Mouse (Mus musculus) hematopoietic stem cell, adult 5-6 weeks (primary cell): Measurements from ENCODE around the gene Veph1. TPM values are rescaled to one million over a fixed set of nuclear protein-coding genes. Genes with fewer than 3 reads are reported as not detected.
A peak's percentile ranks its signal among the peaks of the same experiment; 100 is the strongest.

Experiments used
- ATAC-seq, 2 experiments: fragments of 125-278 bp in 1 of 2; replicated peaks in 1 of 2; 2 replicates each; pipeline ENCODE4 v1.8.0; 2016 to 2017; ENCODE audit warnings: inconsistent platforms in 2 of 2, mild to moderate bottlenecking in 2 of 2, moderate number of reproducible peaks in 2 of 2, low read depth in 1 of 2, moderate TSS enrichment in 1 of 2; ENCODE audit not compliant: low FRiP score in 2 of 2, poor library complexity in 2 of 2, severe bottlenecking in 2 of 2, insufficient read depth in 1 of 2, low TSS enrichment in 1 of 2
- total RNA-seq: library from RNA; stranded (forward); fragments of 172-1452, 232-1000 nt; gene quantifications from 2 replicates; pipeline ENCODE4 v1.2.3, GENCODE M21; 2017

The Veph1 gene
- total RNA-seq, 1 experiment from 2014 or later: 0.25 TPM

DNA sequence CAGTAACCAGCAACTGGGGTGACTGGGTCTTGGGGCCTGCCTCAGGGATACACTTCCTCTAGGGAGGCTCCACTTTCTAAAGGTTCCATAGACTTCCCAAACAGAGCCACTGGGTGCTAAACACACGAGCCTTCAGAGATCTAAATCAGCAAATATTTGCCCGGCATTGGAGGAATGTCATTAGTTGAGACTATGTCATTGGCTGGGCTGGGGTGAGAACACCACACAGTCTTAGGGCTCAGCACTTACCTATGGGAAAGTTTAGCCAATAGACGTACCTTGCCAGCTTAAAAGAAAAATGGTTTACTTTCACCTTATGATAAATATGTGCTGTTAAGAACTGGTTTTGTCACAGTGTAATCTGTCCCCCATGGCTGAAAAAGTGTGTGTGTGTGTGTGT lies 132.1 kb downstream of the Veph1 start:
- no peak for ATAC-seq

DNA sequence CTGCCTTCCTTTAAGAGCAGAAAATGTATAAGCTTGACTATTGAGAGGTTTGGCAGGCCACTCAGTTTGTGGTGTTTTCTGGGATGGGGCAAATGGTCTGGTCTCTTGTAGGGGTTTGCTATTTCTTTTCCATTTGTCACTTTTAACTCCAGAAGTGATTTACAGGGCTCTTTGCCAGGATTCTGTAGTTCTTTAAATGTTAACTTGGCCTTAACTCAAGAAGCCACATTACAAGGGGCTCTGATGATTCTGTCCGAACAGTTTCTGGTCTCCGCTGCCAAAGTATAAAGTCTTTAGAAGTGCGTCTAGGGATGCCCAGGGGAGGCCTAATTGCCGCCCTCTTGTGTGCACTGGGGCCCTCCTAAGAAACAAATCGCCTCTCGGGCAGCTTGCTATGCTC lies 134.0 kb downstream of the Veph1 start:
- no peak for ATAC-seq

DNA sequence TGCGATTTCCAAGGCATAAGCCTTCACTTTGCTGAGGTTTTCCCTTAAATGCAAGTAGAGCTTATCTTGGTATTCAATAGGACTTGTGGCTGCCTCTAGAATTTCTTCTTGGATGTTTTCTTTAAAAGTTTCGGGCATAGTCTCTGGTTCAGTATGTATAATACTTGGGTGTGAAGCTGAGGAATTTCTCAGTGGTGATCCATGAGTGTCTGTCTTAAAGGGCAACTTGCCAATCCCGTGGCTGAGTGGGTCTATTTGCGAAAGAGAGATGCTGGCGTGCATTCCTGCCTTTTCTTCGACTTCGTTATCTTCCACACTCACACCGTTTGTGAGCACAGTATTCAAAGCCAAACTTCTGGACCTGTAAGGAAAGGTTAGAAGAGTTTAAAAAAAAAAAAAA lies 138.7 kb downstream of the Veph1 start:
- ATAC-seq: no peak

DNA sequence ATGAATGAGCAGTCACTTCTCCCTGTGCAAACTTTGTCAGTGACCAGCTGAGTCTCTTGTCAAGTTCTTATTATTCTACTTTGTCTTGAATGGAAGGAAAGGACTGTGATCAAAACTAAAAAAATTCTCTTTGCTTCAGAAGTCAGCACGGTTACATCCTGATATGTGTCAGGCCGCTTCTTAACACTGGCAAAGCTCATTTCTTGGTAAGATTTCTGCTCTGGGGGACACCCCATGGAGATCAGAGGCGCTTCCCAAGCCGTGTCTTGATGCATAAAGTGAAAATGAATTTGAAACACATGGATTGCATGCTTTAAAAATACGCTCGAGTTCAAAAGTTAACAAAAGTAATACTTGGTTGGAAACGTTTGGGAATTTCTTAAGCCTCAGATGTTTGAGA lies 159.0 kb downstream of the Veph1 start:
- ATAC-seq: no peak

DNA sequence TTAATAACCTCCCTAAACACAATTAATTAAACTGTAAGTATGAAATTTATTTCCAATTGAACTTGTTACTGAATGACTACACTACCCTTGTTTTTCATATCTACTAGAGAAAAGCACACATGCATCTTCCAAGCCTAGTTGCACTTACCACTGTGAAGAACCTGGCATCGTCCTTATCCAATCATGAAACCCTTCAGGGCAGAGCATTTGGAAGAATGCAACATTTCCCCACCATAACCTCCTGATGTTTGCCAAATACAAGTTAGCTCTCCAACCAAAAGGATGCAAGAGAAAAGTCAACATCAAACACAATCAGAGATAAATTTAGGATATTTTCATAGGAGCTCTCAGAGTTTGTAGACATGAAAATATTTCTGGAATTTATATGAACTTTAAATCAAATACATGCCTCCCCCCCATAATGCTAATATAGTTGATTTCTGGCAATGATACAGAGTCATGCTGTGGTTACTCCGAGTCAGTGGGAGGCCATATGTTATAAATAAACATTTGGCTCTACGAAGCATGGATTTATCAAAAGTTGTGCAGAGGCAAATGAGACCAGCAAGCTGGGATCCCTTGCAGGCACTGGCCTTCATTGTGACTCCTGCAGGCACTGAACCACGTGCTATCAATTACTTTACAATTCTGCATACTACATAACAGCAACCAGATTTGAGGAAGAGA lies 165.2 kb downstream of the Veph1 start:
- no peak for ATAC-seq

DNA sequence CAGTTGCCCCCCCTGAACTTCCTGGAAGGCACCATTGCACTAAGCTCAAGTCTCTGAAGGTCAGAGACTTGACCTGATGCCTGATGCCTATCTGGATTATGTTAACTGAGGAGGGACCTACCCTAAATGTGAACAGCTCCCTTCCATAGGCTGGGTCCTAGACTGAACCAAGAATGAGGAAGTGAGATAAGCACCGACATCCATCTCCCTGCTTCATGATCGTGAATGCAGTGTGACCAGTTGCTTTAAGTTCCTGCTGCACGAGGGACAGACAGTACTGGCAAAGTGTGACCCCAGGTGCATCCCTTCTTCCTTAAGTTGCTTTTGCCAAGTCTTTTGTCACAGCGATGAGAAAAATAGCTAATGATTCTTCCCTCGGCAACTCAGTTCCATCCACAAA lies 166.9 kb downstream of the Veph1 start:
- ATAC-seq: peak; percentile 84 to 85

DNA sequence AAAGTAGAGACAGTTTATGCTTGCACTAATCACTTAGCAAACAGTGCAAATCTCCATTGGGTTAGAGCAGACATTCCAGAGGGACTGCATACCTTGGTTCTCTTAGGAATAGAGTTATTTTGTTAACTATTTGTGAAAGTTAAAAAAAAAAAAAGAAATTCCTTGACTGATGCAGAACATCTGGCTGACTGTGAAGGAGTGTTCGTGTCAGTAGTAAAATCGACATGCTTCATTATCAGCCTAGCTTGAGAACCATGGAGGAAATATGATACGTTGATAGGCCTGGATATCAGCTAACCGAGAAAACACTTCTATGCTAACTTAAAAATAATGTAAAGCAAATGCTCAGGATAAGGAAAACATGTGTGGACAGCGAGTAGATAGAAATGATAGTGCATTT lies 191.1 kb downstream of the Veph1 start:
- no peak for ATAC-seq

DNA sequence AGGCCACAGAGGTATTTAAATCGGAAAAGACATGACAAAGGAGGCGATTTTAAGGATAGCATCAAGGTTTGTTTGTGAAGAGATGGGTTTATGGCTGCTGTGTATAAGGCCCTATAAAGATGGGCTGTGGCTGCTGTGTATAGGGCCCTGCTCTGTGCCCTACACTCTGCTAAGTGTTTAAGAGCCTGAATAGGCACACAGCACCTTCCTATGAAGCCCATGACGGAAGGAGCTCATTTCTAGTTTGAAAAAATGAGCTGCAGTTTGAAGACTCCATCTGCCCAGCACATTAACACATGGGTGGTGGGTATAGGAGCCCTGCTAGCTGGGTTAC lies 194.1 kb downstream of the Veph1 start:
- no peak for ATAC-seq

DNA sequence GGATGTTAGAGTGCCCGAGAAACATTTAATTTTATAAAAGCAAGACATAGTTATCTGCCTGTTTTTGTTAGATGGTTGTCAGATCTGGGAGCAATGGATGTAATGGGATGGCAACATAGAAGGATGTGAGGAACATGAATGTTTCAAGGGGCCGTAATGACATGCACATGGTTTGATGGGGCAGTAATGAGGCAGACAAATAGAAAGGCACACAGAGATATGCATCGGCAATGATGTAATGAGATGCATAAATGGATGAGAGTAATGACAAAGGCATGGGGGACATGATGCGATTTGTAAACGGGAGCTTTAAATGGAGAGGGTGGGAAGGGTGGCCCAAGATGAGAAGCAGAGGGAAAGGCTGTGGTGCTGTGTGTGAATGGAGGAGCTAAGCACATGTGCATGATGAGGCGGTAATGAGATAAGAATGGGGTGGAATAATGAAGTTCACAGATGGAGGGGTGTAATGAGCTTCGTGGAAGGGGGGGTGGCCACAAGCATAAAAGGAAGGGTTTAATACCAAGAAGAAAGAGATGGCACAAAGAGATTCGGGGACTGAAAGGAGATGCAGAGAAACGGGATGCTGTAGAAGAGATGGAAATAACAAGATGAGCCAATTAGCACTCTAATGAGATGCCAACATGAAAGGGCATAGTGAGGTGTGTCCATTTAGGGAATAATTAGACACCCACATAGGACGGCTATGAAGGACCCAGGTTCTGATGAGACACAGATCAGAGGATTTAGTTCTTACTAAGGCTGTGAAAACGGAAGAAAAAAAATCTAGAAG lies 194.6 kb downstream of the Veph1 start:
- no peak for ATAC-seq

DNA sequence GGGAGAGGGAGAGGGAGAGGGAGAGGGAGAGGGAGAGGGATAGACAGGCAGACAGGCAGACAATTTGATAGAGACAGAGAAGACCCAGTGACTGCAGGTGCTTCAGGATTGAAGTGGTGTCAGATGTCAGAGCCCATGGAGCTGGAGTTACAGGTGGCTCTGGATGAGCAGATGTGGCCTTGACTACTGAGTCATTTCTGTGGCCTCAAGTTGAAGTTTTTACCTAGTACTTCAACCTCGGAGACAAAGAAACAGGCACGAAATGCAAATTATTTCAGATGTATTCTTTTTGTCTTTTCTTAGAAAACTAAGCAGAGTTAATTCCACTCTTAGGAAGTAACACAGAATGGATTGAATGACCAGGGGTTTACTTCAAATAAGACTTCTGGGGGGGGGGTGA lies 195.6 kb downstream of the Veph1 start:
- no peak for ATAC-seq

DNA sequence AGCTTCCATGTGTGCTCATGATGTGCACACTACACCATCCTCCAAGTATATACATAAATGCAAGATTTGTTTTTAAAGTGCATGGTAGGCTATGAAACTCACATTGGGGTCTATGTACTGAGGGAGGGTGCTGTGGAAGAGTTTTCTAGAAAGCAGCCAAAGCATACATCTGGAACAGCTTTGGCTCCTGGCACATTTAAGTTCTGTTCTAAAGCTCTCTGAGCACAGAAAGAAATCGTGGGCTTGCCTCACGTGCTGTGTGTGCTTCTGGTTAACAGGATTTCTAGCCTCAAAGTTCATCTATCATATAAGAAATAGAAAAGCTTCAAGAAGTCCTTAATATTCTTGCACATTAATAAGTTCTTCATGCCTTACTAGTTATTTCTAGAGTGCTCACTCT lies 204.9 kb downstream of the Veph1 start:
- no peak for ATAC-seq

DNA sequence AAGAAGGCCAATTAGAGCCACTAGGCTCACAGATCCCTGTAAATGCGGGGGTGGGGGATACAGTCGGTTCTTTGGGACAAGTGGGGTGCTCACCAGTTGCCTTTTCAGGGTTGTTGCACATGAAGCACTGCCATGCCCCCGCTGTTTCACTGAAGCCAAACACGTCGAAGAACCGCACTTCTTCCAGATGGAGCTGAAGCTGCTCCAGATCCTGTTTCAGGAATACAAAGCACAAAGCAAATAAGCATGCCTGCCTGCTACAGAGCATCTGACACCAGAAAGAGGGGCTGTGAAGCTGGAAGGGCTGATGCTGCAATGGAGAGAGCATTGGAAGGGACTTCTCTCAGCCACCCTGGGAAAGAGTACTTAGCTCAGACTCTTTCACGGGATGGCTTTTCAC lies 209.0 kb downstream of the Veph1 start:
- no peak for ATAC-seq

DNA sequence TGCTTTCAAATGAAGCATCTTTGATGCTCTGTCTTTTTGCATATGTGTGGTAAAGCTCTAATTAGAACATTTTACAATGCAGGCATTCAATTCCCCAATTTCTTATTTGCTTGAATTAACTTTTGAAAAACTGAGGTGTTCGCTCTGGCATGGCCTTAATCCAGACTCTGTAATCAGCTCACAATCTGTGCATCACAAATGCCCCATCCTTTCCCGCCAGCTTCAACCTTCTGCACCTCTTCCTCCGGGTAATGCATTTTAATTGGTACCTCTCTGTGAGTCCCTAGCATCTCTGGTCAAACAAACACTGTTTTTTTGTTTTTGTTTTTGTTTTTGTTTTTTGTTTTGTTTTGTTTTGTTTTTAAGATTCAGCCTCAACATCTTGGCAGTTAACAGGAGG lies 212.8 kb downstream of the Veph1 start:
- ATAC-seq: no peak

DNA sequence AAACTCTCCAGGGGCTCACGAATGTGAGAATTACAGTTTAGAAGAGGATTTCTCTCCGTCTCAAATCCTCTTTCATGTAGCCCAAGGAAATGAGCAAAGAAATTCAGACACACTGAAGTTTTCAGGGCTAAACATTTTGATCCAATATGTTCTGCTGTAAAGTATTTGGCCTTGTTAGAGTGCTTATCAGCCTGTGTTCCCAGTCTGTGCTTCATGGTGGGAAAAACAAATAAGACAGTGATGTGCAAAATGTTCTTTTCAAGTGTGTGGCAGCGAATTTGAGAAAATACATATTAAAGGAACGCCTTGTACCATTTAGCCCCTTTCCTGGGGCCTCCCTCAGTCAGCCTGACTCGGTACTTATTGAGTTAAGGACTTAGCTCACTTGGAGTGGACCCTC lies 213.2 kb downstream of the Veph1 start:
- ATAC-seq: no peak

DNA sequence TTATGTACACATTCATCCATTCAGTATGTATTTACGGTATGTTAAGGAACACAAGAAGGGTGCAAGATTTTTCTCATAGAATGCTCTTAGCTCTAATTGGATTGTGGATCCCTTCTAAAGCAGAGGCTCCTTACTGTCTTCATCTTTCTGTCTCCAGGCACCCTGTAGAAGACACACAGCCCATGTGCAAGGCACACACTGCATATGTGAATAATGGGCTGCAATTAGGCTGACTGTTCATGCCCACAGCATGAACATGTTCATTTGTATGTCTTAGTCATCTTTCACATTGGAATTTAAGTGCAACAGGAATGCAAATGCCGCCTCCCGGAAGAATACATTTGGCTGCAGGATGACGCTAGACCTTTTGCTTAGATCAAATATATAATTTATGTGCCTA lies 213.7 kb downstream of the Veph1 start:
- ATAC-seq: no peak

DNA sequence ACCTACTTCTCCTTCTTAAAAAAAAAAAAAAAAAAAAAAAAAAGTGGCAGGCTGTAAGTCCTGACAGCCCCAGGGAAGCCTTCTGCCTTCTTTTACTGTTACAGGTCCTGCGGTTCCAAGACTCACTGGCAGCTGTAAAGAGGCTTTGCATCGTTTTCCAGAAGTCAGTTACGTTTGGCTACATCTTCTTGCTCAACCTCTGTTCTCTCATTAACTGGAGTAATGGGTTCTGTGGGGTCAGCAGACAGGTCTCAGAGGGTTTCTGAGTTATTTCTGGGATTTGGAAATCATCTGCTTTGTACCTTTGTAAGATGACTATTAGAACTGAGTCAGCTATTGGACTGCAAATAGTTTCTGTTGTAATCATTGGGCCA lies 215.3 kb downstream of the Veph1 start:
- no peak for ATAC-seq

DNA sequence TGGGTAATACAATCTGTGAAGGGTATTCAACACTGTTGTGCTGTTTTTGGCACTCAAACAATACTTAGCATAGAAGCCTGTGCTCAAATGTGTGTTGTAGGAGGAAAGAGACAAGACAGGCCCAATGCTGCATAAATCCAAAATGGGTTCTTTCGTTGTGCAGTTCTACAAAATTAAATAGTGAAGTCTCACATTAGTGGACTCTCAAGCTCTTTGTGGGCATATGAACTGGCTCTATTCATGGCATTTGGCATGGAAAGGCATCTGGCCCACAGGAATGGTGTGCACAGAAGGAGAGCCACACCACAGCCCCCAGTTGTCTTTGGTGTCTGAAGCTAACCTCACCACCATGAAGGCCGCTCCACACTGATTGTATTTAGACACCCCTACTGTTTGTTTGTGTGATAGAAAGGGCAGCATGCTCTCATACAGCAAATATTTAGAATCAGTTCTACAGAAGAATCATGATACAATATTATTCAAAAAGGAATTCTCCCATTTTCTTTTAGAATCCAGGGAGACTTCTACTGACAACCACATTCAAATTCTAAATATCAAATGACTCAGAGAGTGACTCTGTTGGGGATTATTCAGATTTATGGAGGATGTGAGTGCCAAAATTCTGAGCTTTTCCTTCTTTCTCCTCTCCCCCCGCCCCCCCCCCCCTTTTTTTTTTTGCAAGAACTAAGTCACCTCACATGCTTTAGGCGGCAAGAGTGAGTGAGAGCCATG lies 215.8 kb downstream of the Veph1 start:
- ATAC-seq: no peak

DNA sequence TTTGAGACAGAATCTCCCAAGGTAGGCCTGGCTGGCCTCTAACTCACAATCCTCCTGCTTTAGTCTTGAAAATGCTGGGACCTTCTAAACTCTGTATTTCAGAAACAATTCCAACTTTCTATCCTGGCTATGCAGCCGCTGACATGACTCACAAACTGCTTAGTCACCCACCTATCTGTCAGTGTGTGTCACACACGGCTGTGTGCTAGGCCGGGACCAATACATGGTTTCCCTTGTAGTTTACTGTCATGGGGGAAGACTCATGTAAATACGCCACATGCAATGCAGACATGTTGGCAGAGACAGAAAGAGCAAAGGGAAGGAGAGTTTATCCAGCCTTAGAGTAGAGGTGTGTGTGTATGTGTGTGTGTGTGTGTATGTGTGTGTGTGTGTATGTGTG lies 216.8 kb downstream of the Veph1 start:
- no peak for ATAC-seq
